Mouse (Mus musculus): ENCODE measurements around the gene Krt5.

GRCm38 (mm10) chr15:101697326-101698188 is 15.1 kb downstream of the Krt5 start:
- TF ChIP-seq CTCF (IDR thresholded peaks at IDR 0.05; ENCODE audit: control insufficient read depth, insufficient read depth, low read length) (no peak), POLR2A (IDR thresholded peaks at IDR 0.05; ENCODE audit: borderline replicate concordance, control insufficient read depth, low read depth, low read length) (no peak)
